Mouse (Mus musculus): ENCODE measurements around the gene Ndufc1.

DNA sequence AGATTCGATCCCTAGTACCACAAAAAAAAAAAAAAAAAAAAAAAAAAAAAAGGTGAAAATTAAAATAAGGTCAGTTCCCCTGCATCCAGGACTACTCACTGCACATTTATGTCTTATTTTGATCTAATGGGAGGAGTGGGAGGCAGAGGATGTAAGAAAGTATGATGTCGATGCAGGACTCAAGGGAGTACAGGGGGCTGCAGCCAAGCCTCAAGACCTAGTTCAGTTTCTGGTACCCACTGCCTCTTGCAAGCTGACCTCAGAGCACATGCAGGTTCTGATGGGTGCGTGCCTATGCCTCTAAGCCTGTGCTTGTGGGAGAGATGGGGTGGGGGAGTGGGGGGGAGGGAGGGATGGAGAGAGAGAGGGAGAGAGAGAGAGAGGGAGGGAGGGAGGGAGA lies 13.9 kb downstream of the Ndufc1 start:
- no peak for TF ChIP-seq CTCF (IDR thresholded peaks at IDR 0.05; ENCODE audit: borderline replicate concordance, insufficient read depth, low read length)
- no peak for TF ChIP-seq POLR2A (IDR thresholded peaks at IDR 0.05; ENCODE audit: low read depth, low read length)
